Mouse (Mus musculus) heart, adult 8-10 months (tissue): ENCODE measurements at regions not wholly inside any gene's neighbourhood (a gene's known extent, or its start where the extent isn't known, plus 50 kb on each side); places are given as distances from the start of the nearest gene placed in this dataset.

Source experiments
- DNase-seq: peaks from one replicate; pipeline ENCODE4 v3.0.0; 2022; ENCODE audit warnings: low spot score

GRCm38 (mm10) chr9:47276303-47277005 is 253.5 kb upstream of the Cadm1 start:
- peak; percentile 26 for DNase-seq

- no peak for DNase-seq
Observed at GRCm38 (mm10) chr9:47279410-47279809, 250.6 kb upstream of the Cadm1 start.

GRCm38 (mm10) chr9:47280146-47280545 is 249.8 kb upstream of the Cadm1 start:
- peak; percentile 52 for DNase-seq

- DNase-seq, result no peak
Observed at GRCm38 (mm10) chr9:47280598-47280997, 249.4 kb upstream of the Cadm1 start.

GRCm38 (mm10) chr9:47283746-47284455 is 246.1 kb upstream of the Cadm1 start:
- no peak for DNase-seq

- no peak for DNase-seq
Observed at GRCm38 (mm10) chr9:47286930-47287722, 242.8 kb upstream of the Cadm1 start.

- no peak for DNase-seq
Observed at GRCm38 (mm10) chr9:47288587-47289199, 241.3 kb upstream of the Cadm1 start.

- no peak for DNase-seq
Observed at GRCm38 (mm10) chr9:47300633-47301032, 229.3 kb upstream of the Cadm1 start.

GRCm38 (mm10) chr9:47307125-47307751 is 222.7 kb upstream of the Cadm1 start:
- DNase-seq, result no peak

- peak; percentile 55 for DNase-seq
Observed at GRCm38 (mm10) chr9:47307752-47308500, 222.0 kb upstream of the Cadm1 start.

GRCm38 (mm10) chr9:47313433-47313832 is 216.5 kb upstream of the Cadm1 start:
- no peak for DNase-seq

GRCm38 (mm10) chr9:47314236-47314635 is 215.7 kb upstream of the Cadm1 start:
- DNase-seq, result no peak

- DNase-seq, result no peak
Observed at GRCm38 (mm10) chr9:47320345-47320744, 209.6 kb upstream of the Cadm1 start.

- no peak for DNase-seq
Observed at GRCm38 (mm10) chr9:47321106-47321789, 208.7 kb upstream of the Cadm1 start.

- no peak for DNase-seq
Observed at GRCm38 (mm10) chr9:47322293-47322692, 207.7 kb upstream of the Cadm1 start.

GRCm38 (mm10) chr9:47323051-47323450 is 206.9 kb upstream of the Cadm1 start:
- DNase-seq, result no peak

- DNase-seq, result no peak
Observed at GRCm38 (mm10) chr9:47327575-47327974, 202.4 kb upstream of the Cadm1 start.

GRCm38 (mm10) chr9:47332929-47333328 is 197.0 kb upstream of the Cadm1 start:
- no peak for DNase-seq

GRCm38 (mm10) chr9:47338221-47338620 is 191.8 kb upstream of the Cadm1 start:
- no peak for DNase-seq

GRCm38 (mm10) chr9:47346527-47347111 is 183.4 kb upstream of the Cadm1 start:
- no peak for DNase-seq
